Comparison of ENCODE assay signal across 18 mouse cellular contexts in genomic region chr2:158845031-158845430, GRCm38 (mm10).
"Had no signal": no experiment of that assay in that cellular context is flagged by ENCODE, and none has a peak within 500 bp of the region (broad histone marks: within the 10 kb centered on the region; RNA-seq: fewer than 3 reads in every experiment).

No protein-coding gene starts in this region.

- H3K9ac ChIP-seq: liver, embryonic 14.5 days; lung, embryonic 14.5 days; midbrain, embryonic 12.5 days; neural tube, embryonic 13.5 days; neural tube, embryonic 15.5 days had no signal

- H3K4me3 ChIP-seq: midbrain, embryonic 12.5 days; myocyte; neural tube, embryonic 13.5 days; neural tube, embryonic 15.5 days had no signal

- H3K27ac ChIP-seq: liver, embryonic 14.5 days; midbrain, embryonic 12.5 days; neural tube, embryonic 13.5 days; neural tube, embryonic 15.5 days had no signal

- DNase-seq: lung, adult 18-20 months; lung, embryonic 14.5 days; lung, postnatal 10 days; lung, postnatal 4 days; midbrain, embryonic 14.5 days; retina, postnatal 1 day; right cerebral cortex, adult 18-20 months; right cerebral cortex, postnatal 25 days; right cerebral cortex, postnatal 4 days; spleen, adult 18-20 months; thymus, adult 2 months; thymus, postnatal 25 days; thymus, postnatal 4 days had no signal

- H3K4me2 ChIP-seq: lung, embryonic 14.5 days; midbrain, embryonic 12.5 days; neural tube, embryonic 13.5 days; neural tube, embryonic 15.5 days had no signal

- H3K27me3 ChIP-seq: midbrain, embryonic 12.5 days; neural tube, embryonic 13.5 days; neural tube, embryonic 15.5 days had no signal

- H3K9me3 ChIP-seq: midbrain, embryonic 12.5 days; neural tube, embryonic 13.5 days; neural tube, embryonic 15.5 days had no signal
